Mouse (Mus musculus) erythroblast, embryonic 14.5 days (primary cell): ENCODE results near the gene Dnase1l1.

Experiments
- GATA1 ChIP-seq: IDR thresholded peaks from 2 replicates; pipeline ENCODE4 v1.6.1; 2012; ENCODE audit warnings: low read length, inconsistent platforms, mixed read lengths
- TAL1 ChIP-seq: IDR thresholded peaks from 3 replicates; pipeline ENCODE4 v1.6.1; 2012; ENCODE audit warnings: low read length, inconsistent platforms, mixed read lengths

GRCm38 (mm10) chrX:74254888-74255565 is 27.1 kb downstream of the Dnase1l1 start:
- no peak for TF ChIP-seq TAL1
- no peak for TF ChIP-seq GATA1
